Mouse (Mus musculus): ENCODE results near the gene Sec62.
"Not testable (repeated sequence)": the region's sequence is repeated elsewhere in the genome, so short reads cannot be mapped to it uniquely, and the experiment has no call there.

The Sec62 gene

GRCm38 (mm10) chr3:30831848-30832606, 39.4 kb downstream of the Sec62 start:
- in situ Hi-C loops (cut with MboI, MseI), result no loop called here

GRCm38 (mm10) chr3:30833254-30833653, 40.6 kb downstream of the Sec62 start:
- in situ Hi-C loops (cut with MboI, MseI), result no loop called here

GRCm38 (mm10) chr3:30845755-30846154, 53.1 kb downstream of the Sec62 start:
- in situ Hi-C loops (cut with MboI, MseI), result no loop called here

- in situ Hi-C loops (cut with MboI, MseI), result no loop called here
Measured at GRCm38 (mm10) chr3:30847413-30847812, 54.7 kb downstream of the Sec62 start.

- in situ Hi-C loops (cut with MboI, MseI), result loop anchor here (5.0 kb wide), 1 partner anchor 121 kb away; no protein-coding TSS in a partner anchor
Measured at GRCm38 (mm10) chr3:30851422-30851821, 58.7 kb downstream of the Sec62 start.

- in situ Hi-C loops (cut with MboI, MseI), result loop anchor here (5.0 kb wide), 1 partner anchor 119 kb away; no protein-coding TSS in a partner anchor
Measured at GRCm38 (mm10) chr3:30853596-30853995, 60.9 kb downstream of the Sec62 start.

- in situ Hi-C loops (cut with MboI, MseI), result no loop called here
Measured at GRCm38 (mm10) chr3:30855604-30856458, 63.2 kb downstream of the Sec62 start, which contains the start of gene Gpr160. Gene Gpr160 (plus strand): TSS chr3:30855950.

- in situ Hi-C loops (cut with MboI, MseI), result not testable (repeated sequence)
Measured at GRCm38 (mm10) chr3:30859599-30859998, 66.9 kb downstream of the Sec62 start.

- in situ Hi-C loops (cut with MboI, MseI), result no loop called here
Measured at GRCm38 (mm10) chr3:30860705-30861104, 68.0 kb downstream of the Sec62 start.

- in situ Hi-C loops (cut with MboI, MseI), result no loop called here
Measured at GRCm38 (mm10) chr3:30863712-30864435, 71.2 kb downstream of the Sec62 start.

- in situ Hi-C loops (cut with MboI, MseI), result no loop called here
Measured at GRCm38 (mm10) chr3:30864640-30865039, 72.0 kb downstream of the Sec62 start.

- in situ Hi-C loops (cut with MboI, MseI), result no loop called here
Measured at GRCm38 (mm10) chr3:30868176-30868575, 75.5 kb downstream of the Sec62 start.

- in situ Hi-C loops (cut with MboI, MseI), result no loop called here
Measured at GRCm38 (mm10) chr3:30868625-30869024, 76.0 kb downstream of the Sec62 start.

GRCm38 (mm10) chr3:30869995-30870394, 77.3 kb downstream of the Sec62 start:
- in situ Hi-C loops (cut with MboI, MseI), result no loop called here
